Mouse (Mus musculus): ENCODE data around the gene Fbxw7. TPM values are rescaled to one million over a fixed set of nuclear protein-coding genes. Genes with fewer than 3 reads are reported as not detected.

The Fbxw7 gene
- polyA plus RNA-seq, 1 experiment from 2014 or later, result 16.8 TPM

Other genes with a start within 250 kb of the Fbxw7 start
- 57.5 and 66.6 TPM in 2 replicates for gene Arfip1, start 232.6 kb upstream of the Fbxw7 start, polyA plus RNA-seq (2014; fragmentation: Nextera tagmentation; extraction: Ambion mirVana)
- gene Tigd4, start 221.7 kb upstream of the Fbxw7 start, polyA plus RNA-seq (2014; fragmentation: Nextera tagmentation; extraction: Ambion mirVana), result 0.11 and 0.23 TPM in 2 replicates
- gene Tmem154, start 149.1 kb upstream of the Fbxw7 start, polyA plus RNA-seq (2014; fragmentation: Nextera tagmentation; extraction: Ambion mirVana), result 2.8 and 4.1 TPM in 2 replicates